Mouse (Mus musculus) lung, postnatal 0 days (tissue): ENCODE measurements around the gene Cog5. TPM values are rescaled to one million over a fixed set of nuclear protein-coding genes. Genes with fewer than 3 reads are reported as not detected.
A peak's percentile ranks its signal among the peaks of the same experiment; 100 is the strongest.

Experiments used
- ATAC-seq: fragments of 200-750 bp; cut with Nextera tagmentation; 2 replicates; pipeline ENCODE4 v1.8.0; 2017; ENCODE audit warnings: moderate library complexity
- DNase-seq: peaks from one replicate; pipeline ENCODE4 v3.0.0-alpha.2; 2016; ENCODE audit warnings: low spot score
- H3K27ac ChIP-seq: fragments of 300-500 bp; sonication (generic); 2 replicates; pipeline ENCODE4 v1.5.1; 2014; ENCODE audit warnings: antibody characterized with exemption, mild to moderate bottlenecking, low read length, mixed read lengths
- H3K27me3 ChIP-seq: fragments of 300-500 bp; sonication (generic); replicated peaks from 2 replicates; pipeline ENCODE4 v1.6.1; 2014; ENCODE audit warnings: low read length, mixed read lengths; ENCODE audit not compliant: insufficient read depth
- H3K36me3 ChIP-seq: fragments of 300-500 bp; sonication (generic); 2 replicates; pipeline ENCODE4 v1.6.1; 2014; ENCODE audit warnings: low read length, mixed read lengths; ENCODE audit not compliant: insufficient read depth
- H3K4me1 ChIP-seq: fragments of 300-500 bp; sonication (generic); 2 replicates; pipeline ENCODE4 v1.6.1; 2014; ENCODE audit warnings: antibody characterized with exemption, low read depth, low read length, mixed read lengths; ENCODE audit not compliant: insufficient read depth
- H3K4me2 ChIP-seq: fragments of 300-500 bp; sonication (generic); replicated peaks from 2 replicates; pipeline ENCODE4 v1.6.1; 2014; ENCODE audit warnings: low read depth, mild to moderate bottlenecking, low read length, moderate library complexity, mixed read lengths
- H3K4me3 ChIP-seq: fragments of 300-500 bp; sonication (generic); 2 replicates; pipeline ENCODE4 v1.5.1; 2014; ENCODE audit warnings: low read depth, low read length
- H3K9ac ChIP-seq: fragments of 300-500 bp; sonication (generic); replicated peaks from 2 replicates; pipeline ENCODE4 v1.6.1; 2014; ENCODE audit warnings: low read depth, mild to moderate bottlenecking
- H3K9me3 ChIP-seq: fragments of 300-500 bp; sonication (generic); 2 replicates; pipeline ENCODE4 v1.6.1; 2016; ENCODE audit warnings: low read length, mixed read lengths
- CTCF ChIP-seq: IDR thresholded peaks from 2 replicates; pipeline ENCODE4 v1.5.1; 2016; ENCODE audit warnings: antibody characterized with exemption, mild to moderate bottlenecking
- EP300 ChIP-seq: IDR thresholded peaks from 2 replicates; pipeline ENCODE4 v1.6.1; 2016; ENCODE audit warnings: antibody characterized with exemption, mild to moderate bottlenecking, control low read depth
- WGBS: fragments of 180-500 bp; shearing (Covaris S2); extraction: QIAGEN DNeasy Blood & Tissue Kit; methylation state at CpG from one replicate; pipeline ENCODE4 v1.1.7; 2014; 5-methylcytosine and 5-hydroxymethylcytosine counted together
- polyA plus RNA-seq: library from polyadenylated mRNA; unstranded; fragments of >200 nt; fragmentation: Nextera tagmentation; extraction: Ambion mirVana; gene quantifications from 2 replicates; pipeline ENCODE4 v1.2.1, GENCODE M21; 2015

Cog5 gene
- polyA plus RNA-seq, 1 experiment from 2014 or later, result 17.0 TPM

GRCm38 (mm10) chr12:31943020-31943654, 288.5 kb downstream of the Cog5 start:
- Histone ChIP-seq H3K4me1 (no peaks in the 10 kb centered on the region), H3K4me3 (no peak overlapping the region), H3K4me2 (no peak overlapping the region), H3K27ac (no peak overlapping the region), H3K9ac (no peak overlapping the region), H3K27me3 (no peaks in the 10 kb centered on the region), H3K9me3 (no peaks in the 10 kb centered on the region), H3K36me3 (peaks cover 28% of the 10 kb centered on the region)
- 74% methylated on average over 4 of the region's 4 CpGs for WGBS
- ATAC-seq (no peak), DNase-seq (no peak)
- TF ChIP-seq EP300, result no peak
- TF ChIP-seq CTCF, result no peak

DNA sequence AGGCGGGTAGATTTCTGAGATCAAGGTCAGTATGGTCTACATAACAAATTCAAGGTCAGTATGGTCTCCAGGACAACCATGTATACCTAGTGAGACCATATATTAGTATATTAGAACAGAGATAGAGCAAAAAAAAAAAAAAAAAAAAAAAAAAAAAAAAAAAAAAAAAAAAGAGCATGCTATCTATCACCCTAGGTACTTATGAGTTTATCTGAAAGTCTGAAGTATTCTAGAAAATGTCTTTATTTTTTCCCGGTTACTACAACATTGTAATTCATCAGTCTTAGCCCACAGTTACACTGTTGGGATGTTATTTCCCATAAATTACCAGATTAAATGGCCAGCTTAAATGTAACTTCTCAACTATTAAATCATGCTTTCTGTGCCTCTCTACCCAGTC, 289.7 kb downstream of the Cog5 start:
- H3K9me3 ChIP-seq, result no peaks in the 10 kb centered on the region
- ATAC-seq, result no peak
- no peak overlapping the region for H3K4me3 ChIP-seq
- H3K36me3 ChIP-seq, result peaks cover 17% of the 10 kb centered on the region; the same call in 1 of the 2 replicates
- DNase-seq, result no peak
- H3K4me2 ChIP-seq, result no peak overlapping the region
- 80% methylated on average over 2 of the region's 2 CpGs for WGBS
- H3K4me1 ChIP-seq, result no peaks in the 10 kb centered on the region
- no peaks in the 10 kb centered on the region for H3K27me3 ChIP-seq
- no peak overlapping the region for H3K9ac ChIP-seq
- TF ChIP-seq CTCF (no peak), EP300 (no peak)
- no peak overlapping the region for H3K27ac ChIP-seq

- H3K4me1 ChIP-seq, result no peaks in the 10 kb centered on the region
- no peak for TF ChIP-seq EP300
- TF ChIP-seq CTCF, result peak; percentile 64
- ATAC-seq (no peak), DNase-seq (peak; percentile 31)
- H3K9ac ChIP-seq, result no peak overlapping the region
- H3K27ac ChIP-seq, result no peak overlapping the region
- 90% methylated on average over 5 of the region's 5 CpGs for WGBS
- H3K27me3 ChIP-seq, result no peaks in the 10 kb centered on the region
- no peaks in the 10 kb centered on the region for H3K9me3 ChIP-seq
- H3K36me3 ChIP-seq, result peaks cover 9% of the 10 kb centered on the region; the same call in 1 of the 2 replicates
- H3K4me3 ChIP-seq, result no peak overlapping the region
- no peak overlapping the region for H3K4me2 ChIP-seq
These were observed 292.8 kb downstream of the Cog5 start for GRCm38 (mm10) chr12:31947476-31947875.

GRCm38 (mm10) chr12:31948101-31949000, 293.7 kb downstream of the Cog5 start:
- Histone ChIP-seq H3K27ac (peak overlapping the region; percentile 100), H3K27me3 (no peaks in the 10 kb centered on the region), H3K4me3 (peak overlapping the region; percentile 100), H3K9ac (peak overlapping the region; percentile 100), H3K4me1 (no peaks in the 10 kb centered on the region), H3K9me3 (no peaks in the 10 kb centered on the region), H3K36me3 (0 out of 2 replicates have a peak, but pooled peaks cover 2% of the 10 kb centered on the region), H3K4me2 (peak overlapping the region; percentile 68)
- WGBS, result 14% methylated on average over 7 of the region's 7 CpGs
- ATAC-seq (no peak), DNase-seq (peak; percentile 13)
- no peak for TF ChIP-seq EP300
- TF ChIP-seq CTCF, result no peak

DNA sequence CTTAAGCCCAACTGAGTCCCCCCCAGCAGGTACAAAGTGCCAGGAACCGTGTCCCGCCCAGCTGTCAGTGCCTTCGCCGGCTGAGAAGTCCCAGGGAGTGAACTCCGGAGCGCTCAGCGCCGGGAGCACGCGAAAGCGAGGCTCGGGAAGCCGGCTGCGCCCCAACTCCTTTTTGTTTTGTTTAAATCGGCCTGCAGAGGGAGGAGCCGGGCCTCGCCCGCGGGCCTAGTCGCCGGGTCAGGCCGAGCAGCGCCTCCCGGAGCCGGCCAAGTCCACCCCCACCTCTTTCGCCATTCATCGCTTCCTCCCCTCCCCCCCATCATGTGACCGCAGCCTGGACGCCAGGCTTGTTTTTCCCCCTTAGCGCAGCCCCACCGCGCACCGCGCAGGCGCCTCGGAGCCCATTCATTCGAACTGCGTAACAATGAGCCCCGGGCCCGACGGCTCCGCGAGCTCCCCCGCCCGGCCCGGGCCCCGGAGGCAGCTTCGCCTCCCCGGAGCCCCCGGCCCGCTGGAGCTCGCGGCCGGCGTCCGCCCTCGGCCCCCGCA, 294.6 kb downstream of the Cog5 start:
- no peaks in the 10 kb centered on the region for H3K9me3 ChIP-seq
- peak overlapping the region; percentile 68 for H3K4me2 ChIP-seq
- peak; percentile 49 for TF ChIP-seq CTCF
- TF ChIP-seq EP300, result no peak
- H3K9ac ChIP-seq, result peak overlapping the region; percentile 100
- DNase-seq (peak; percentile 98), ATAC-seq (peak; percentile 72)
- no peaks in the 10 kb centered on the region for H3K36me3 ChIP-seq
- no peaks in the 10 kb centered on the region for H3K4me1 ChIP-seq
- H3K4me3 ChIP-seq, result peak overlapping the region; percentile 100
- H3K27ac ChIP-seq, result peak overlapping the region; percentile 100
- 2% methylated on average over 39 of the region's 58 CpGs for WGBS
- H3K27me3 ChIP-seq, result no peaks in the 10 kb centered on the region
